ENCODE assay signal across 8 mouse cellular contexts in genomic region chr8:71907798-71908257, GRCm38 (mm10). TPM values are rescaled to one million over a fixed set of nuclear protein-coding genes. Genes with fewer than 3 reads are reported as not detected.
A peak's percentile ranks its signal among the peaks of the same experiment; 100 is the strongest.
DNase-seq lines count a peak whose midpoint lies in the region; ATAC-seq and TF ChIP-seq lines count a peak whose summit lies in the region.

No protein-coding gene starts in this region.

- H3K36me3 ChIP-seq in kidney, embryonic 14.5 days (ENCODE audit: control insufficient read depth, insufficient read depth, low read length), result no peaks in the 10 kb centered on the region
- H3K36me3 ChIP-seq in G1E (replicated peaks), result no peaks in the 10 kb centered on the region
- no peaks in the 10 kb centered on the region for H3K36me3 ChIP-seq in forebrain, embryonic 16.5 days (ENCODE audit: control insufficient read depth, insufficient read depth)
- H3K36me3 ChIP-seq in liver, postnatal 0 days (replicated peaks; ENCODE audit: insufficient read depth, low read length), result no peaks in the 10 kb centered on the region

- no peak for DNase-seq in kidney, postnatal 14 days
- no peak for DNase-seq in G1E (ENCODE audit: low spot score)
- DNase-seq in liver, postnatal 0 days, result no peak
- DNase-seq in urinary bladder, adult 2 months (ENCODE audit: low spot score), result no peak
- DNase-seq in frontal cortex, adult 2 months (ENCODE audit: extremely low spot score in 1 of 2, low spot score in 1 of 2), result no peak
- DNase-seq in thymus, postnatal 10 days (ENCODE audit: low spot score in 2 of 2), result no peak

- TF ChIP-seq CTCF in G1E (IDR thresholded peaks at IDR 0.05; ENCODE audit: low read depth, low read length), result no peak
- no peak for TF ChIP-seq CTCF in liver, postnatal 0 days (IDR thresholded peaks at IDR 0.05; ENCODE audit: low read depth)

- peak overlapping the region; percentile 46 for H3K4me2 ChIP-seq in kidney, embryonic 14.5 days (replicated peaks; ENCODE audit: low read depth, low read length)
- H3K4me2 ChIP-seq in forebrain, embryonic 16.5 days (ENCODE audit: low read length), result peak overlapping the region; percentile 49
- H3K4me2 ChIP-seq in liver, postnatal 0 days (ENCODE audit: low read depth, low read length), result peak overlapping the region; percentile 76; the same call in 1 of the 2 replicates

- no peak overlapping the region for H3K9ac ChIP-seq in kidney, embryonic 14.5 days (ENCODE audit: low read depth, low read length)
- H3K9ac ChIP-seq in forebrain, embryonic 16.5 days (replicated peaks; ENCODE audit: low read depth, low read length), result peak overlapping the region; percentile 94; the same call in 1 of the 2 replicates
- H3K9ac ChIP-seq in liver, postnatal 0 days (replicated peaks), result no peak overlapping the region

- H3K9me3 ChIP-seq in kidney, embryonic 14.5 days (ENCODE audit: control insufficient read depth, low read length), result no peaks in the 10 kb centered on the region
- H3K9me3 ChIP-seq in G1E (replicated peaks), result peaks cover 6% of the 10 kb centered on the region
- no peaks in the 10 kb centered on the region for H3K9me3 ChIP-seq in forebrain, embryonic 16.5 days (ENCODE audit: control insufficient read depth, low read length)
- H3K9me3 ChIP-seq in liver, postnatal 0 days (ENCODE audit: low read length), result no peaks in the 10 kb centered on the region

- H3K4me3 ChIP-seq in kidney, embryonic 14.5 days (ENCODE audit: low read length), result peak overlapping the region; percentile 65; the same call in 1 of the 2 replicates
- peak overlapping the region; percentile 77; the same call in 1 of the 2 replicates for H3K4me3 ChIP-seq in G1E (ENCODE audit: low read depth, low read length)
- H3K4me3 ChIP-seq in forebrain, embryonic 16.5 days (replicated peaks; ENCODE audit: low read length), result peak overlapping the region; percentile 88
- H3K4me3 ChIP-seq in liver, postnatal 0 days (ENCODE audit: low read depth, low read length), result peak overlapping the region; percentile 71; the same call in 1 of the 2 replicates

- ATAC-seq in kidney, embryonic 14.5 days (ENCODE audit: low FRiP score, low TSS enrichment), result no peak
- no peak for ATAC-seq in G1E (ENCODE audit: extremely low read depth, insufficient number of reproducible peaks, low FRiP score, poor library complexity, severe bottlenecking)
- ATAC-seq in forebrain, embryonic 16.5 days, result no peak
- ATAC-seq in liver, postnatal 0 days, result no peak

- H3K27me3 ChIP-seq in kidney, embryonic 14.5 days (ENCODE audit: control insufficient read depth, insufficient read depth, low read length), result no peaks in the 10 kb centered on the region
- H3K27me3 ChIP-seq in G1E (ENCODE audit: insufficient read depth, low read length), result no peaks in the 10 kb centered on the region
- H3K27me3 ChIP-seq in forebrain, embryonic 16.5 days (replicated peaks; ENCODE audit: control insufficient read depth, insufficient read depth, low read length), result no peaks in the 10 kb centered on the region
- H3K27me3 ChIP-seq in liver, postnatal 0 days (ENCODE audit: insufficient read depth, low read length), result no peaks in the 10 kb centered on the region

- WGBS in kidney, embryonic 14.5 days, result 94% methylated on average over 5 of the region's 5 CpGs
- 95% methylated on average over 5 of the region's 5 CpGs for WGBS in forebrain, embryonic 16.5 days
- WGBS in liver, postnatal 0 days (ENCODE audit: insufficient replicate concordance), result 84% methylated on average over 5 of the region's 5 CpGs

- H3K4me1 ChIP-seq in kidney, embryonic 14.5 days (ENCODE audit: control insufficient read depth, insufficient read depth, low read length), result no peaks in the 10 kb centered on the region
- peaks cover 5% of the 10 kb centered on the region for H3K4me1 ChIP-seq in G1E (ENCODE audit: insufficient read depth, low read depth, low read length)
- peaks cover 4% of the 10 kb centered on the region; the same call in 1 of the 2 replicates for H3K4me1 ChIP-seq in forebrain, embryonic 16.5 days (replicated peaks; ENCODE audit: control insufficient read depth, insufficient read depth, low read length)
- no peaks in the 10 kb centered on the region for H3K4me1 ChIP-seq in liver, postnatal 0 days (ENCODE audit: insufficient read depth)

- no peak overlapping the region for H3K27ac ChIP-seq in kidney, embryonic 14.5 days (ENCODE audit: low read depth, low read length)
- H3K27ac ChIP-seq in forebrain, embryonic 16.5 days (ENCODE audit: low read length), result peak overlapping the region; percentile 99
- H3K27ac ChIP-seq in liver, postnatal 0 days (ENCODE audit: low read depth), result peak overlapping the region; percentile 86; the same call in 1 of the 2 replicates

- no peak; the same call in 1 of the 2 replicates for TF ChIP-seq EP300 in liver, postnatal 0 days (IDR thresholded peaks at IDR 0.05; ENCODE audit: low read depth)

RNA-seq across cellular contexts. Expression of gene Zfp882, which starts 0.6 kb away (rescaled TPM):
- polyA plus RNA-seq in kidney, embryonic 14.5 days (2014; fragmentation: Nextera tagmentation; extraction: Ambion mirVana), result 4.8 and 10.5 TPM in 2 replicates
- total RNA-seq in G1E (2014; fragmentation: Nextera tagmentation), result 7.0 and 9.2 TPM in 2 replicates
- total RNA-seq in G1E (2017), result 5.4 and 6.8 TPM in 2 replicates
- 0.47 and 0.62 TPM in 2 replicates for polyA plus RNA-seq in G1E (2012)
- 21.2 and 22.9 TPM in 2 replicates for polyA plus RNA-seq in forebrain, embryonic 16.5 days (2015; fragmentation: Nextera tagmentation; extraction: Ambion mirVana)
- 0.54 and 0.61 TPM in 2 replicates for polyA plus RNA-seq in liver, postnatal 0 days (2015; fragmentation: Nextera tagmentation; extraction: Ambion mirVana)
- 2.1 and 2.6 TPM in 2 replicates for polyA plus RNA-seq in urinary bladder, adult 2 months (2012; rRNA removed)
- 4.7 and 6.1 TPM in 2 replicates for polyA plus RNA-seq in frontal cortex, adult 2 months (2012; rRNA removed)

RNA-seq across cellular contexts. Expression of gene Zfp617, which starts 0.6 kb away (rescaled TPM):
- 29.1 and 30.9 TPM in 2 replicates for polyA plus RNA-seq in kidney, embryonic 14.5 days (2014; fragmentation: Nextera tagmentation; extraction: Ambion mirVana)
- total RNA-seq in G1E (2014; fragmentation: Nextera tagmentation), result 39.4 and 45.1 TPM in 2 replicates
- total RNA-seq in G1E (2017), result 28.1 and 31.7 TPM in 2 replicates
- 1.8 and 3.0 TPM in 2 replicates for polyA plus RNA-seq in G1E (2012)
- 31.8 and 33.5 TPM in 2 replicates for polyA plus RNA-seq in forebrain, embryonic 16.5 days (2015; fragmentation: Nextera tagmentation; extraction: Ambion mirVana)
- polyA plus RNA-seq in liver, postnatal 0 days (2015; fragmentation: Nextera tagmentation; extraction: Ambion mirVana), result 4.1 and 5.2 TPM in 2 replicates
- polyA plus RNA-seq in urinary bladder, adult 2 months (2012; rRNA removed), result 17.0 and 20.5 TPM in 2 replicates
- 20.7 and 23.1 TPM in 2 replicates for polyA plus RNA-seq in frontal cortex, adult 2 months (2012; rRNA removed)

RNA-seq across cellular contexts. Expression of gene Zfp709, which starts 26.0 kb away (rescaled TPM):
- polyA plus RNA-seq in kidney, embryonic 14.5 days (2014; fragmentation: Nextera tagmentation; extraction: Ambion mirVana), result 6.9 and 7.7 TPM in 2 replicates
- 14.6 and 16.9 TPM in 2 replicates for total RNA-seq in G1E (2014; fragmentation: Nextera tagmentation)
- total RNA-seq in G1E (2017), result 13.1 and 15.7 TPM in 2 replicates
- 0.45 and 0.91 TPM in 2 replicates for polyA plus RNA-seq in G1E (2012)
- 8.7 and 8.9 TPM in 2 replicates for polyA plus RNA-seq in forebrain, embryonic 16.5 days (2015; fragmentation: Nextera tagmentation; extraction: Ambion mirVana)
- 1.8 and 1.9 TPM in 2 replicates for polyA plus RNA-seq in liver, postnatal 0 days (2015; fragmentation: Nextera tagmentation; extraction: Ambion mirVana)
- polyA plus RNA-seq in urinary bladder, adult 2 months (2012; rRNA removed), result 2.0 and 2.7 TPM in 2 replicates
- polyA plus RNA-seq in frontal cortex, adult 2 months (2012; rRNA removed), result 2.3 and 3.1 TPM in 2 replicates

RNA-seq across cellular contexts. Expression of gene Zfp961, which starts 43.0 kb away (rescaled TPM):
- 28.3 and 32.4 TPM in 2 replicates for polyA plus RNA-seq in kidney, embryonic 14.5 days (2014; fragmentation: Nextera tagmentation; extraction: Ambion mirVana)
- total RNA-seq in G1E (2014; fragmentation: Nextera tagmentation) (59.4 and 73.2 TPM in 2 replicates), G1E (2017) (25.1 and 34.5 TPM in 2 replicates)
- polyA plus RNA-seq in G1E (2012), result 2.2 and 5.4 TPM in 2 replicates
- 22.6 and 23.9 TPM in 2 replicates for polyA plus RNA-seq in forebrain, embryonic 16.5 days (2015; fragmentation: Nextera tagmentation; extraction: Ambion mirVana)
- polyA plus RNA-seq in liver, postnatal 0 days (2015; fragmentation: Nextera tagmentation; extraction: Ambion mirVana), result 5.0 and 5.6 TPM in 2 replicates
- polyA plus RNA-seq in urinary bladder, adult 2 months (2012; rRNA removed), result 18.9 and 21.7 TPM in 2 replicates
- polyA plus RNA-seq in frontal cortex, adult 2 months (2012; rRNA removed), result 18.0 and 18.2 TPM in 2 replicates
